Mouse (Mus musculus) cerebellum, postnatal 10 days (tissue): ENCODE measurements around the gene Slc52a3.
A peak's percentile ranks its signal among the peaks of the same experiment; 100 is the strongest.

Experiments used
- DNase-seq, 2 experiments: peaks; one replicate each; pipeline ENCODE4 v3.0.0; 2021; ENCODE audit warnings: mixed read lengths in 2 of 2

Gene Slc52a3

GRCm38 (mm10) chr2:152048981-152049441, 52.7 kb downstream of the Slc52a3 start:
- peak in 1 of 2 experiments; percentile 58 for DNase-seq

DNA sequence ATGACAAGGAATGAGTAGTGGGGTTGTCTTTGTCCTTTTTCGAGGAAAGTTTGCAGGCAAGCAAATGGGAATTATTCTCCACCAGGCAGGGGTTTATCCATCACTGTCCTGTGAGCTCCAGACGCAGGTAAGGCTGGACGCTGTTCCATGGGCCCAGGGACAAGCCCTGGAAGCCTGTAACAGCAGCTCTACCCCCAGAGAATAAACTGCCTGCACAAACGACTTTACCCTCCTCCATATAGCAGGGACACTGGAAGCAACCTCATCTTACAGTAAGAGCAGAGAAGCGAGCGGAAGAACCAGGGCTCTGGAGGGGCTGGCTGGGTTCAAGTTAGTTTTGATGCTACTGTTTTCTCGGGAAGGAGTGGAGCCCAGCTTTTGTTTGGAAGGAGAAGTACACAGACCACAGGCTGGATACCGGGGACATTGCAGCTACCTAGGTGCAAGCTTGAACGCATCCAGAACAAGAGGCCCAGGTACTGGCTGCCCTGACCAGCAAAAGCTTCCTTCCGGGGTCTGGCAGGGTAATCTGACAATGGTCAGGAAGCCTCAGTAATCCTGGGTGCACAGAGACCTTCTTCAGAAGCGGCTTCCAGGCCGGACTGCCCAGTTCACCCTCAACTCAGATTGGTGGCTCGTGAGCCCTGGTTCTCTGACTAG, 53.4 kb downstream of the Slc52a3 start:
- peak in 1 of 2 experiments; percentile 49 for DNase-seq

DNA sequence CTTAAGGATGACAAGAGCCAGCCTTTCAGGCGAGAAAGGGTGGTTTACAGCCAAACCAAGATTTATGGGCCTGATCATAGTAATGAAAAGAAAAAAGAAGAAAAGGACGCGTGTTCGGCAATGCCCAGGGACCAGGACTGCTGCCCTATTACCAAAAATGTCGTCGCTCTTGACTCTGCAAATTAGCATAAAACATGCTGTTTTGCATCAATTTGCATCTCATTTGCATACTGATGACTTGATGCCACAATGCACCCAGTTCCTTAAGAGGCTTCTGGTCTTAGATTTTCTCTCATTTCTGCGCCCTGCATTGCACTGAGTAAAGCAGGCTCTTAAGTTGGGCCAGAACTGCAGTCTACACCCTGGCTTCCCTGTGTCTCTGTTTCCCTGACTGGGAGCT, 54.0 kb downstream of the Slc52a3 start:
- peak; percentile 52 to 57 for DNase-seq

- DNase-seq = peak; percentile 27 to 48
These were observed 55.7 kb downstream of the Slc52a3 start for GRCm38 (mm10) chr2:152051985-152052384.

DNA sequence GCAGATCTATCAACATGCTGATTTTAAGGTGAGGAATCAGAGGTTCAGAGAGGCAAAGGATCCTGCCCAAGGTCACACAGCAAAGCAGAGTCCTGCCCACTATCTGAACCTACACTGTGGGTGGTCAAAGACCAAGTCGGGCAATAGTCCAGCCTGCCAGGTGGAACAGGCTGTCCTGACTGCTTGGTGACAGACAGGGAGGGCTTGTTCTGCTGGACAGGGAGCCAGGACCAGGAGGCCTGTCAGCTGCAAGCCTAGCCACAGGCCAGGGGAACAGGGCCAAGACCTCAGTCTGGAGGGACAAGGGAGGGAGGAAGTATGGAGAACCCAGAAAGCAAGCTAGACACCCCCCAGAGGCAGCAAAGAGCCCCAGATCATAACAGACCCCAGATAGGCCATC, 59.1 kb downstream of the Slc52a3 start:
- peak; percentile 92 to 96 for DNase-seq

DNA sequence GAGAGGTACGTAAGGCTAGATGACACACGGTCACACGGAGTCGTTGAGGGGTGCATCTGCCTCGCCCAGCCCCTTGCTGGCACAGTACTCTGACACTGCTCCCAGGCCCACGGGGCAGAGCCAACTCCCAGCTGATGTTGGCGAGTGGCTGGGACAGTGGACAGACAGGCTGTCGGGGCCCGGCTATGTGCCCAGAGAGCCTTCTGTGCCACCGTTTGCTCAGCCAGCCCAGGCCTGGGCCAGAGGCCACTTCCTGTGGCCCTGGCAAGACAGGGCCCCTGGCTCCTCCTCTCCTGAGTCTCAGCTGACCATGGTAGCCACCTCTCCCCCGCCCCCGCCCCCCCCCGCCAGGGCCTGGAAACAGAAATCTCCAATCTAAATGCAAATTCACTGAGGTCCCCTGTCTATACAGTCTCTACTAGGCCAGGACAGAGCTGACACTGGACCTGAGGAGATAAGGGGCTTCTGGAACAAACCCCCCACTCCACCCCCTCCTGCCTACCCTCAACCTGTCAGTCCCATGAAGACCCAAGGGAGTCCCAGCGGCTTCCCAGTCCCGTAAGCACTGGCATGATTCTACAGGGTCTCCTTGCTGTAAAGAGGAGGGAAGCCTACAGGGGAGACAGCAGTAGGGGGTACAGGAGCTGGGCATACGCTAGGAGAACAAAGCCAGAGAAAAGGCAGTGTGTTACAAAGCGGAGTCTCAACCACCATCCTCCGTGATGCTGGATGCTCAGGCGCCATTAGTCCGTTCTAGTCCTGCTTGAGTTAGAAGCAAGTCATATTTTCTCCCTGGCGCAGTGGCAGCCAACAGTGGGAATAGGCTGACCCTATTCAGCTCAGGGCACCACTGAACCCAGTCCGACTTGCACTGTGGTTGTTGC, 60.3 kb downstream of the Slc52a3 start:
- peak; percentile 96 to 98 for DNase-seq

DNA sequence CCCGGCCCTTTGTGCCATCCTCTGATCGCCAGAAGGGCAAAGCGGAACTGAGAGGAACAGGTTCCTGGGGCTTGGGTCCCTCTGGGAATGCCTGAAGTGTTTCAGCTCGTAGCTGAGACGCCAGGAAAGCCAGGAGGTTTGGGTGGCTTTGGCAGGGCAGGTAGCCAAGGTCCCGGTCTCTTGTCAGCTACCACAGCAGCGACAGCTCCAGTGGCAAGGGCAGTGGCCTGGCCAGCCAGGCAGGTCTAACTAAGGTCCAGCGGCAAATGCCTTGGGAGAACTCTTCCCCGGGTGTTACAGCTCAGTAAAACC, 60.9 kb downstream of the Slc52a3 start:
- DNase-seq = peak; percentile 71 to 77
